Mouse (Mus musculus) cerebellum, adult 2 months (tissue): ENCODE data around the gene Ifi203.
"Not testable (repeated sequence)": the region's sequence is repeated elsewhere in the genome, so short reads cannot be mapped to it uniquely, and the experiment has no call there.

Source experiments
- CTCF ChIP-seq: fragments of 200-500 bp; IDR thresholded peaks from 2 replicates; pipeline ENCODE4 v1.5.1; 2011; ENCODE audit warnings: low read depth, mild to moderate bottlenecking, control low read depth, low read length, moderate library complexity, borderline replicate concordance; ENCODE audit not compliant: insufficient read depth
- POLR2A ChIP-seq: fragments of 200-500 bp; IDR thresholded peaks from 2 replicates; pipeline ENCODE4 v1.6.1; 2011; ENCODE audit warnings: low read length, control low read depth, borderline replicate concordance; ENCODE audit not compliant: insufficient read depth

- not testable (repeated sequence) for TF ChIP-seq CTCF, POLR2A
Measured at GRCm38 (mm10) chr1:173919279-173919678, 23.2 kb downstream of the Ifi203 start.
